Mouse (Mus musculus): Measurements from ENCODE around the gene Ywhae.
A peak's percentile ranks its signal among the peaks of the same experiment; 100 is the strongest.

Ywhae gene

DNA sequence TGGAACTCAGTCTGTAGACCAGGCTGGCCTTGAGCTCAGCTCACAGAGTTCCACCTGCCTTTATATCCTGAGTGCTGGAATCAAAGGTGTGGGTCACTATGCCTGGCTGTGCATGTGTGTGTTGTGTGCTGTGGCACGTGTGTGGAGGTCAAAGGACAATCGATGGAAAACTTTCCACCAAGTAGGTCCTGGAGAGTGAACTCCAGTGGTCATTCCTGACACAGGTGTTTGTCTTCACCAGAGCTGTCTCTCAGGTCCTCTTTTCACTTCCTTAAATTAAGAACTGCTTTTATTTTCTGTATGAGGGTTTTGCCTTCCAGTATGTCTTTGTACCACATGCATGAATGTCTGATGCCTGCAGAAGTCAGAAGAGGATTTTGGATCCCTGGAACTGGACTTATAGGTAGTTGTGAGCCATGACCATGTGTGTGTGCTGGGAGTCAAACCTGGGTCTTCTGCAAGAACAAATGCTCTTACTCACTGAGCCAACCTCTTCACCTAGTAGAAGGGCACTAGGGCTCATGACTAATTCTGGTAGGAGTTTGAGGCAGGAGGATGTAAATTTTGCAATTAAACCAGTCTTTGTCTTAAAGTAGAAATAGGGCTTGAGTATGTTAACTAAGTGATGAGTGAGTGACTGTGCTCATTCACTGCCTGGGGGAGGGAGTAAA, 5.3 kb downstream of the Ywhae start:
- no peak for DNase-seq (ENCODE audit: low spot score in 2 of 2)

DNA sequence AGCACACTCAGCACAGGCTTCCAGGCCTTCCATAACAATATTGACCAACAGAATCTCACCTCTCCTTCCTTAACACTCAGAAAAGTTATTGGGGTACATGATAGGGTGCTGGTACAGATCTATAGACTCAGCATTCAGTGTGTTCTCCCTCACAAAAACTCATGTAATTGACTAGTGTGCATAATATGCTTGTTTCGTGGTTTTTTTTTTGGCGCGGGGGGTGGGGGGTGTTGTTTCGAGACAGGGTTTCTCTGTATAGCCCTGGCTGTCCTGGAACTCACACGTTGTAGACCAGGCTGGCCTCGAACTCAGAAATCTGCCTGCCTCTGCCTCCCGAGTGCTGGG, 5.8 kb downstream of the Ywhae start:
- no peak for DNase-seq (ENCODE audit: low spot score in 2 of 2)

GRCm38 (mm10) chr11:75740204-75740603, 7.5 kb downstream of the Ywhae start:
- DNase-seq (ENCODE audit: low spot score in 2 of 2): no peak

- no peak for DNase-seq (ENCODE audit: low spot score in 2 of 2)
These were observed 8.9 kb downstream of the Ywhae start for GRCm38 (mm10) chr11:75741615-75742014.

GRCm38 (mm10) chr11:75744761-75745160, 12.1 kb downstream of the Ywhae start:
- no peak for DNase-seq (ENCODE audit: low spot score in 2 of 2)

- DNase-seq (ENCODE audit: low spot score in 2 of 2): no peak
These were observed 17.9 kb downstream of the Ywhae start for GRCm38 (mm10) chr11:75750537-75750936.

DNA sequence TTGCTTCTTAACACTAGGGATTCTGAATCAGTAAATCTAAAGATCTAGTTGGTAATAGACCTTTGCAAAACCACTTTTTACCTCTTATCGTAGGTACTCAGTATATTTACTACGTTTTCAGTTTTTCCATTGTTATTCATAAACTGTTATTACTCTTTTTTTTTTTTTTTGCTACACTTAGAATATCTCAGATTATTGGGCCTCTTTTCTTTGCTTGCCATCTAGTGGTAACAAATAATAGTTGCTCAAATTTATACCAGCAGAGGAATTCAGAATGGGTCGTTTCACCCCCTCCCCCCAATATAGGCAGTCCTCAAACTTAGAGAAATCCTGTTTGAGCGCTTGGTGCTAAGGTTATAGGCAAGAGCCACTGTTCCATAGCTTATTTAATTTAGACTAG, 18.4 kb downstream of the Ywhae start:
- DNase-seq (ENCODE audit: low spot score in 2 of 2): no peak

GRCm38 (mm10) chr11:75756687-75757086, 24.0 kb downstream of the Ywhae start:
- DNase-seq (ENCODE audit: low spot score in 2 of 2): no peak

GRCm38 (mm10) chr11:75758553-75758952, 25.9 kb downstream of the Ywhae start:
- DNase-seq (ENCODE audit: low spot score in 2 of 2): no peak

GRCm38 (mm10) chr11:75760785-75761184, 28.1 kb downstream of the Ywhae start:
- DNase-seq (ENCODE audit: low spot score in 2 of 2): no peak

DNA sequence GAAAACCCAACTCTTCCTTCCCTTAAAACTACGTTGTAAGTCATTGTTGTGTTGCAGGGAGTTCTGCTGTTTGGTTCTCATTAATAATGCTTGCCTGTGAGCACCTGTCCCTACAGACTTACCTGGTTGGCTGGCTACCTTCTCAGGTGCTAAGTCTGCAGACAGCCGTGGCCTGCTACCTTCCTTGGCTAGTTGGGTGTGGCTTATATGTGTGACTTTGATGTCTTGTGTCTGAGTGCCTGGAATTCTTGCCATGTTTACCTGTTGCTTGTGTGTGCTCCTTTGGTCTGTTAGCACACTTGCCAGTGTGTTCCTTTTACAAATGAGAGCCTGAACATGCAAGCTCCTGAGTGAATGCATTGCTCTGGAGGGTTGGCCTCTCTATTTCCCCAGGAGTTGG, 30.0 kb downstream of the Ywhae start:
- no peak for DNase-seq (ENCODE audit: low spot score in 2 of 2)

GRCm38 (mm10) chr11:75764521-75765023, 31.9 kb downstream of the Ywhae start:
- DNase-seq (ENCODE audit: low spot score in 2 of 2): no peak

GRCm38 (mm10) chr11:75765161-75765560, 32.5 kb downstream of the Ywhae start:
- no peak for DNase-seq (ENCODE audit: low spot score in 2 of 2)

DNA sequence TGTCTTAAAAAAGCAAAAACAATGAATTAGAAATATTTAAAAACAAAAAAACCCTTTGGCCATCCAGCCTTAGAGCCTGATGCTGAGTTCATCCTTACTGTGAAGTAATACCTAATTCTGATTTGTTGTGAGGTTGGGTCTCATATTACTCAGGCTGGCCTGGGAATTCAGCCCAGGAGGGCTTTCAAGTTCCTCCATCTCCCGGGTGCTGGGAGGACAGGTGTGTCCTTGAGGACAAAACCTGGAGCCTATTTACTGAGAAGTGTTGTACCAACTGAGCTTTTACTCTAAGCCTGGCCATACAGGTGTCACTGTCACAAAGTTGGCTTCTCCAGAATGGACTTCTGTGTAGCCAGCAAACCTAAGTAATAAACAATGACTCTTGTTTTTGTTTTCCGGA, 34.3 kb downstream of the Ywhae start:
- DNase-seq (ENCODE audit: low spot score in 2 of 2): no peak

- DNase-seq (ENCODE audit: low spot score in 2 of 2): no peak
These were observed 35.7 kb downstream of the Ywhae start for GRCm38 (mm10) chr11:75768091-75768989.

GRCm38 (mm10) chr11:75769206-75769605, 36.5 kb downstream of the Ywhae start:
- DNase-seq (ENCODE audit: low spot score in 2 of 2): peak; percentile 57

DNA sequence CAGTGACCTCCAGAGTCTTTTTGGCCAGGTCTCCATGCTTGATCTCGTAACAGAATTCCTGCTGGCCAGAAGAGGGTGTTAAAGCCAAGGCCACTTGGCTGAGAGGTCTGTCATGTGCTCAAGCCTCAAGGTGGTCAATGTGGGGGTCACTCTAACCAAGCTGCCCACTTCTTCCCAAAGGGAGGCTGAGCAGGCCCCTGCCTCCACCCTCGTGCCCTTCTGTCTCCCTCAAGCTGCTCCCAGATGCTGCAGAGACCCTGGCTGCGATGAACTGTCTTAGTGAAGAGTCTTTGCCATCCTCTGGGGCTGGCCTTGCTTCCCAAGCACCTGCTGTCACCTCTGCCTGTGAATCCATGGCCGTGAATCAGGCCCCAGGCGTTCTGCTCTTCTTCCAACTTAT, 39.9 kb downstream of the Ywhae start:
- DNase-seq (ENCODE audit: low spot score in 2 of 2): no peak

DNA sequence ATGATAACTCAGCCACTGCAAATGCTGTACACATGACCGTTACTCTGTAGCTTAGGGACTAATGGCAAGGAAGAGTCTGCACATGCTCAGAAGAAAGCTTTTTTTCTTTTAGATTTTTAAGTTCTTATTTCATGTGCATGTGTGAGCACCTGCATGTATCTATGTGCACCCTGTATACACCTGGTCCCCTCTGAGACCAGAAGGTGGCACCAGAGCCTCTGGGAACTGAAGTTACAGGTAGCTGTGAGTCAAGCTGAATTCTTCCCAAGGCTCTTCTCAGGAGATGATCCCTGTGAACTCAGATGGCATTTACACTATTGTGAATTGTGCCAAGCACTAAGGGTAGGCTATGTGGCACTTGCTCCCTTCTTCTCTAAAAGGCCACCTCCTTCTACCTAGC, 43.2 kb downstream of the Ywhae start:
- DNase-seq (ENCODE audit: low spot score in 2 of 2): no peak

GRCm38 (mm10) chr11:75781919-75782318, 49.2 kb downstream of the Ywhae start:
- DNase-seq (ENCODE audit: low spot score in 2 of 2): peak; percentile 48 to 62

- no peak for DNase-seq (ENCODE audit: low spot score in 2 of 2)
These were observed 51.1 kb downstream of the Ywhae start for GRCm38 (mm10) chr11:75783799-75784198.

DNA sequence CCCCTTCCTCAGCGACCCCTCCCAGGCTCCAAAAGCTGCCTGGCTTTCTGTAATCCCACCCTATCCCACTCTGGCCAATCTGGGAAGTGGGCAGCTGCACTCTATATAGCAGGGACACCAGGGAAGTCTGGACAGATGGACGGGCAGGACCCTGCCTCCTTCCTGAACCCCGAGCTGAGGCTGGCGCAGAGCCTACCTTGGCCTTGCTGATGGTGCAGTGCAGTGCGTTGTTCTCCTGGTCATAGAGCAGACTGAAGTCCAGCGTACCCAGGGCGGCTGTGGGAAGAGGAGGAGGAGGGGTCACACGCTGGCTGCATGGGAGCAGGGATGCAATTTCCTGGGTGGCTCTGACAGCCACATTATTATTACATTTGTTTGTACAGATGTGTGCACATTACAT, 53.2 kb downstream of the Ywhae start:
- no peak for DNase-seq (ENCODE audit: low spot score in 2 of 2)

- no peak for DNase-seq (ENCODE audit: low spot score in 2 of 2)
These were observed 59.9 kb downstream of the Ywhae start for GRCm38 (mm10) chr11:75792535-75792934.

DNA sequence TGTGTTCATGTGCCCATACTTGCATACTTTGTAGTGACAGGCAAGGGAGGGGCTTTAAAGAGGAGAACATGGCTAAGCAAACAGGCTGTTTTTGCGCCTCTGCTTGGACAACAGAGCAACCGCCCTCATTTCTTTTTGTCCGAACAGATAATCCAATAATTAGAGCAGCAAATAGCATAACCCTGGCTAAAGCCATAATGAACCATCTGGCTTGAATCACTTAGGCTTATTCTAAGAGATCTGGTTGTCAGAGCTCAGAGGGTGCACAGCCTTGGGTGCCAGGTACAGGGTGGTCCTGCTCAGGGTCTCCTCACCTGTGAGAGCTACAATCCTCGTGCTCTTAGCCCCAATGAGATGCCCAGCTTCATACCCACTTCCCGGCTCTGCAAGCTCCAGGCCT, 60.7 kb downstream of the Ywhae start:
- DNase-seq (ENCODE audit: low spot score in 2 of 2): no peak

Measured in frontal cortex, postnatal 25 days (tissue).